Mouse (Mus musculus): ENCODE results near the gene Fam104a.

Gene Fam104a

DNA sequence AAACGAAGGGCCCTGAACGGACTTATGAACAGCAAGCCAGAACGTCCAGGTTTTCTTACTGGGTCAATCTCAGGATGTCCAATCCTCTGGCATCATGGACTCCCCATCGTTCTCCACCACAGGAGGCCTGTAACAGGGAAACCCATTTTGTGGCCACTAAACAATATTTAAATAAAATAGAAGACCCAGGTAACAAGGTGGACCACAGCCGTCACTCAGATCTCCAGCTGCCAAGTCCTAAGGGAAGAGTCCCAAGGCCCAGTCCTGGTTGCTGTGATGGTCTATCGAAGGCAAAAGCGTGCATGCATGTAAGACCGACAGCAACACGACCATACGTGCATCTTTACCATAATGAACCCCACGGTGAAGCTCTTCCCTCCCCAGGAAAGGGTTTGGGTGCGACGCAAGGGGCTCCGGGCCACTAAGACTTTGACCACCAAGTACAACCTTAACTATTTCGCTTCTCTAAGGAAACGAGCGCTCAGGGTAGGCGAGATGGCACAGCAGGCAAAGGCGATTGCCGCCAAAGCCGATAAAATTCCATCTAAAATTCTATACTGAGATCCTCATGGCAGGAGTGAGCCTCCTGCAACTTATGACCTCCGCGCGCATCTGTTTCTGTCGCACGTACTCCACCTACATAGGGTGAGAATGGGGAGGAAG lies 35.1 kb downstream of the Fam104a start, which contains the start of gene Cog1:
Cog1 (plus strand) TSS at position 480 of the 663 bp plus-strand sequence.
- in situ Hi-C loops (cut with MboI, MseI): no loop called here

GRCm38 (mm10) chr11:113648152-113648551 lies 35.8 kb downstream of the Fam104a start:
- in situ Hi-C loops (cut with MboI, MseI): no loop called here

GRCm38 (mm10) chr11:113645181-113645580 lies 38.8 kb downstream of the Fam104a start:
- in situ Hi-C loops (cut with MboI, MseI): no loop called here

DNA sequence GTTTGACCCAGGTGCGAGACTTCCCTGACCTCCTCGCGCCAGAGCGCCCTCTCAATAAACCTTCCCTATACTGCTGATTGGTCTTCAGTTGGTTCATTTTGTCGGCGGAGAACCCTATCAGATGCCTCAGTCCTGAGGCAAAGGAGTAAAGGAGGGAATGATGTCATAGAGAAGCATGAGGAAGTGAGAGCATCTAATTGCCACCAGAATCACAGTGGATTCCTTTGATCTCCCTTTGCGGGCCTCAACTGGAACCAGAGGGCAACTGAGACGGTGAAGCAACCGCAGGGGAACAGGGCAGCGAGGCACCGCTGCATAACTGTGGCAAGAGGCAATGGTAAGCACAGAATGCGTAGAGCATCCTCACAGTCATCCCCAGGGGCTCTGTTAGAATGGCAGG lies 45.3 kb downstream of the Fam104a start:
- in situ Hi-C loops (cut with MboI, MseI): no loop called here

- in situ Hi-C loops (cut with MboI, MseI): no loop called here
Measured at GRCm38 (mm10) chr11:113634699-113635121, 49.2 kb downstream of the Fam104a start.

- in situ Hi-C loops (cut with MboI, MseI): no loop called here
Measured at GRCm38 (mm10) chr11:113633398-113633797, 50.6 kb downstream of the Fam104a start.

- in situ Hi-C loops (cut with MboI, MseI): no loop called here
Measured at GRCm38 (mm10) chr11:113632303-113632702, 51.7 kb downstream of the Fam104a start.

DNA sequence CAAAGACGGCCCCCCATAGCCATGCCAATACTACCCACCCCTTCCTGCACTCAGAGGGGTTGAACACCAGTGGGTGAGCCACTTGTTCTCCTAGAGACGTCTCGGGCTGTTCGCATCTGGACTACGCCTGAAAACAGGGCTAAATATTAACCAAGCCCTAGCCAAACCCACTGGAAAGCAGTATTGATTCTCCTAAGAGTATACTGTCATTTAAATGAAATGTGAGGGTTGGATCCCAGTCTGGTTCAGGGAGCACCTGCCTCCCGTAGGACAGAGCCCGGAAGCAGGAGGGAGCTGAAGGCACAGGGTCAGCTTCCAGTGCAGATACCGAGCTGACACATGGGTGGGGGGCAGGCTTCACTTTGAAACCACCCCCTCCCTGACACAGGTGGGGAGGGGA lies 52.1 kb downstream of the Fam104a start:
- in situ Hi-C loops (cut with MboI, MseI): no loop called here

DNA sequence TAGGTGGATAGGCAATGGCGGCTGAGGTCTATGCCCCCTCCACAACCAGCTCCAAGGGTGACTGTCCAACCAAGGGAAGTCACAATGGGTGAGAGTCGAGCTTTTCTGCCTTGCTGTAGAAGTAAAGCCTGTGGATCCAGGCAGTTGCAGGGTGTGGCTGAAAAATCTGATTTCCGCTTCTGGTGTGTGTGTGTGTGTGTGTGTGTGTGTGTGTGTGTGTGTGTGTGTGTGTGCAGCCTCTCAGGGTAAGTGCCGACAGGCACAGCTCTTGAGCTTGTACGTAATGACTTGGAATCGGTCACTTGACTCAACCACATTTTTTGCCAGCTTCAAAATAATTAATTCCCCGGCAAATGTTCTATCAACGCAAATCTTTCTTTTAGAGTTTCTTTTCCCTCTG lies 52.7 kb downstream of the Fam104a start:
- in situ Hi-C loops (cut with MboI, MseI): no loop called here

DNA sequence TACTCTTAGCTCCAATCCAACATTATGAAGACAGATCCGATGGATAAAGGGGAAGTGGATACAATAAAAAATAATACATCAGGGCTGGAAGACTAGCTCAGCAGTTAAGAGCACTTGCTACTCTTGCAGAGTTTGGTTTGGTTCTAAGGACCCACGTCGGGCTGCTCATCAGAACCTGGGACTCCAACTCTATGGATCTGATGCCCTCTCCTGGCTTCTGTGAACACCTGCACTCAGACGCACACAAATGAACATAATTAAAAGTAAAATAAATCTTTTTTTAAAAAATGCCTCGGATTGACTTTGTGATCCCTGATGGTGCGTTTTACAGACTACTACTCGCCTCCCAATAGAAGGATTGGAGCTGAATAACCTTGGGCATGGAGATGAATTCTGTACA lies 53.3 kb downstream of the Fam104a start:
- in situ Hi-C loops (cut with MboI, MseI): no loop called here

- in situ Hi-C loops (cut with MboI, MseI): loop anchor here (5.0 kb wide), 3 partner anchors 330 to 450 kb away; no protein-coding TSS in a partner anchor
Measured at GRCm38 (mm10) chr11:113627785-113628184, 56.2 kb downstream of the Fam104a start.

- in situ Hi-C loops (cut with MboI, MseI): loop anchor here (5.0 kb wide), 3 partner anchors 328 to 448 kb away; no protein-coding TSS in a partner anchor
Measured at GRCm38 (mm10) chr11:113625437-113625836, 58.5 kb downstream of the Fam104a start.

GRCm38 (mm10) chr11:113622028-113622427 lies 61.9 kb downstream of the Fam104a start:
- in situ Hi-C loops (cut with MboI, MseI): no loop called here

- in situ Hi-C loops (cut with MboI, MseI): no loop called here
Measured at GRCm38 (mm10) chr11:113621001-113621400, 63.0 kb downstream of the Fam104a start.

DNA sequence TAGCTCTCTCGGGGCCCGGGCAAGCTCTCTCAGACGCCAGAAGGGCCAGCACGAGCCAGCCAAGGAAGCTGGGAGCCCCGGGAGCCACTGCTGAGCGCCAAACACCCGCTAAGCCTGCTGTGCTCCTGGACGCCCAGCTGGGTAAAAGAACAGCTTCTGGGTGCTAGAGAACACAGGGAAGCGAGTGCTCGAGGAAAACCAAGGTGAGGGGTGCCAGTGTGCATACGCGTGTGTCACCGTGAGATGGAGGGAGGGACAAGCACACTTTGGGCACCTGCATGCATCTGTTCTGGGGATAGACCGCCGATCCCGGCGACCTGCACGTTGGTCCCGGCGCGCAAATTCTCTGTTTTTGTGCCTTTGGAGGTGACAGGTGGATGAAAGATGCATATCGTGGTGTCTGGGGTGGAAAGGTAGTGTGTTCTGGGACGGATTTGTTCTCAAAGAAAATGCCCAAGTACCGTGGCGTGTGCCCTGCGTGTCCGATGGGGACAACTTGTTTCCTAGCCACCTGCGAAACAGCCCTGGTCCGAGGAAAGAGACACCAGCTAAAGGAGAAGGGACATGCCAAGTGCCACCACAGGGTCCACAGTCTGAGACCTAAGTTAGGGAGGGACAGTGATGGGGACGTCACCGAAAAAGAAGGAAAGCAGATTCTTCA lies 64.4 kb downstream of the Fam104a start:
- in situ Hi-C loops (cut with MboI, MseI): loop anchor here (5.0 to 10.0 kb wide), 2 partner anchors 57 to 125 kb away; no protein-coding TSS in a partner anchor

DNA sequence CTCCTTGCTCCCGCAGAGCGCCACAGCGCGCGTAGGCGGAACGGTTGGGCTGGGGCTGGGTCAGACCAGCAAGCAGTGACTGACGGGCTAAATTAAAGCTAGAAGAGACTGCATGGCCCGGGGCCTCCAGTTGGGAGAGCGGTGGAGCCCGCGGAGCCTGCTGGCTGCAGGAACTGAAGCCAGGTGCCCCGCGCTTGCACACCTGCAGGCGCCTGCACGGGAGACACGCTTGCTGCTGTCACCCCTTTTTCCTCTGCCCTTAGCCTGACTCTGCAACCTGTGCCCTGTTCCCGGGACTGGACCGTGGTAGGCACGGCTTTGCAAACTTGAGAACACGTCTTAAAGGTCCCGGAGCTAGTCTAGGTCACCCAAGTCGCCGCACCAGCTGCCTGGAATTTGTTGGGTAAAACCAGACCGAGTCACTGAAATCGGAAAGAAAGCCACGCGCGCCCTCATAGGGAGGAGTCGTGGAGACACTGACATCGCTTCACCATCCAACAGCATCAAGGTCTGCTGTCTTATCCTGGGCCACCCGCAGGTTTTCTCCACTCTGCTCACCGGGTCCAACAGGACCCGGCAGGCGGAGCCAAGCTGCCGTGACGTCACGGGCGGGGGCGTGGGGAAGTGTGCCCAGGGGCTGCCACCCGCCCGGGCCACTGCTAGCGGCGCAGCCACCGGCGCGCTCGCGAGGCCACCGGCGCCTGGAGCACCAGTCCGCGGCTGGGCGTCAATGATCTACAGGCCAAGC lies 65.1 kb downstream of the Fam104a start, which contains the start of gene Sstr2:
Sstr2 (plus strand) TSS at position 671 of the 748 bp plus-strand sequence.
- in situ Hi-C loops (cut with MboI, MseI): loop anchor here (5.0 to 10.0 kb wide), 2 partner anchors 57 to 124 kb away; no protein-coding TSS in a partner anchor

- in situ Hi-C loops (cut with MboI, MseI): loop anchor here (5.0 to 10.0 kb wide), 2 partner anchors 56 to 123 kb away; no protein-coding TSS in a partner anchor
Measured at GRCm38 (mm10) chr11:113618303-113618671, 65.7 kb downstream of the Fam104a start.

DNA sequence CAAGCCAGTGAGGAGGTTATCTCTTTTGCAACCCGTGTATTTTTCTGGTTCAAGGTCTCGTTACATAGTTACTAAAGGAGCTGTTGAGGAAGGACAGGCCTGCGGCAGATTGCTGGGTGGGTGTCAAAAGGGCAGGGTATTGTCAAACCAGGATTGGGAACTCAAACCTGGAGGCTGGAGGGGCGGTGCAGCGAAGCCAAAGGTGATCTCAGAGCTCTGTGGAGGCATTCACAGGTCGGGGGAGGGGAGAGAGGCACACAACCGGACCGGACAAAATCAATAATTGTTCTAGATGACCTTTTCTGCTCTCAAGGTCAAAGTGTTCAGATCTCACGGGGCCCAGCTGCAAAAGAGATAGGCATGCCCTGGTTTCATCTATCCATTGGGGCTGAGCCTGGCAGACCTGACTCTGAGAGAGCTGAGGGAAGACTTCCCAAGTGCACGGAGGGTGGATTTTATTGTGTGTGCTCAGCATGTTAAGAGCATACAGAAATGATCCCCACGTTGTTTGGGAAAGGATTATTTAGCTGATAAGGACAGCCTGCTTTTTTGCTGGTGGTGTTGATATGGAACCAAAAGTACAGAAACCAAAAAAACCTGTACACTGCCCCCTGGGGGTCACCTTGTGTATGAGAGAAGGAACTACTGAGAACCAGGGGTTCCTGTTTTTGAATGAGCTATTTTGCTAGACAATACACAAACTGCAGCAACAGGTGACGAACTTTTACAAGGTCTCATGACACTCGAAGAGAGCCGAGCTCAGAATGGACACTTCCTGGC lies 66.6 kb downstream of the Fam104a start:
- in situ Hi-C loops (cut with MboI, MseI): loop anchor here (5.0 to 10.0 kb wide), 2 partner anchors 55 to 123 kb away; no protein-coding TSS in a partner anchor

DNA sequence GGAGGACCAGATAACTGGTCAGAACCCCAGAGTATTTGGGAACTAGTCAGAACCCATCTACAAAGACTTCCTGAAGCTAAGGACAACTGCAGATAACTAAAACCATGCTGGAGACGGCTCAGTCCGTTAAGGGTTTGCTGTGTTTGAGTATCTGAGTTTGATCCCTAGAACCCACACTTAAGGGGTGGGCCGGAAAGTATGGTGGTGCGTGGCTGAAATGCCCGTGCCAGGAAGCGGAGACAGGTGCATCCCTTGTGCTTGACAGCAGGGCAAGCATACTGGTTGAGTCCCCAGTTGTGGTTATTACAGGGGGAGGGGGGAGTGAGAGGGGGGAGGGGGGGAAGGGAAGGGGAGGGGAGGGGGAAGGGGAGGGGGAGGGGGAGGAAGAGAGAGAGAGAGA lies 69.5 kb downstream of the Fam104a start:
- in situ Hi-C loops (cut with MboI, MseI): loop anchor here (10.0 kb wide), 1 partner anchor 120 kb away; no protein-coding TSS in a partner anchor

DNA sequence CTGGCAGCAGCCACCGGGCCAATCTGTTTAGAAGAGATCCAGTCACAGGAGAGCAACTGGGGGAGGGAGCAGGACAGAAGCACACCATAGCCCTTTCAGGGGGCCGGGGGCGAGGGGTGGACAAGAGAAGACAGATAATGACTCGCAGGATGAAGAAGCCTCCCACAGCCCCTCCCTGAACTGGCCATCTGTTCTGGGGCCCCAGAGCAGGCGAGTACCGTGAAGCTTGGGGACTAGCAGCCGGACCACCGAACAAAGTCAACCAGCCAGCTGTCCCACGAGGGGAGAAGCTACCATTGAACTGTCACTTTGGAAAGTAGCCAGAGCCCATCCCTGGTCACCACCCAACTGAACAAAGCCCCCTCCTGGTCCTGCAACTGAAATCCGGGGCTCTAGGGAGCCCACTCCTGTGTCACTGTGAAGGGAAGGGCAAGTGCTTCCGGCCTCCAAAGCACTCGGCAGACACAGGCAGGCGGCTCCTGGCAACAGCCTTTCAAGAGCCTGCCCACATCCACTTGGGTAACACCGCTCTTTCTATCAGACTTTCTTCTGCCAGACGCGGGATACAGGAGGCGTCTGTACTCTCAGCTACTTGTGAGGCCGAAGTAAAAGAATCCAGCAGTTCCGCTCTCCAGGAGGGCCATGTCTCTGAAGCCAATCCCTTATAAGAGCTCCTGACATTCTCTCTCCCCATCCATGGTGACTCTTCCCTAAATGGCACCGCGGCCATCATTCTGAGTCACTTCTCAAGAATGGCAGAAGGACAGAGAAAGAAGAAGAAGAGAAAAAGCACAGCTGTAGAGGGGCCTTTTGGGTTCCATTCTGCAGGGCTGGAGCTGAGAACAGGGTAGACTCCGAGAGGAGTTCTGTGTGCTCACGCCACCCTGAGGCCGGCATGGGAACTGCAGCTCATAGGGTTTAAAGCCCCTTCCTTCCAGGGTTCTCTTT lies 72.0 kb downstream of the Fam104a start:
- in situ Hi-C loops (cut with MboI, MseI): loop anchor here (10.0 kb wide), 1 partner anchor 117 kb away; no protein-coding TSS in a partner anchor
